Mouse (Mus musculus) ES-Bruce4 (cell line): ENCODE measurements around the gene Kif26a.

ENCODE experiments used
- CTCF ChIP-seq: IDR thresholded peaks from one replicate; pipeline ENCODE4 v1.8.1; 2011; ENCODE audit warnings: low read depth, low read length
- POLR2A ChIP-seq: IDR thresholded peaks from one replicate; pipeline ENCODE4 v1.8.1; 2011; ENCODE audit warnings: low read length; ENCODE audit not compliant: insufficient read depth

- TF ChIP-seq CTCF, result no peak
- TF ChIP-seq POLR2A, result no peak
These were observed 36.6 kb downstream of the Kif26a start for GRCm38 (mm10) chr12:112182609-112182955.
